Mouse (Mus musculus) lung, adult 2 months (tissue): ENCODE measurements at regions not wholly inside any gene's neighbourhood (a gene's known extent, or its start where the extent isn't known, plus 50 kb on each side); places are given as distances from the start of the nearest gene placed in this dataset.

Experiments
- CTCF ChIP-seq: fragments of 200-500 bp; IDR thresholded peaks from 2 replicates; pipeline ENCODE4 v1.5.1; 2011; ENCODE audit warnings: mild to moderate bottlenecking, low read length, control low read depth; ENCODE audit not compliant: insufficient read depth
- POLR2A ChIP-seq: fragments of 200-500 bp; IDR thresholded peaks from 2 replicates; pipeline ENCODE4 v1.6.1; 2011; ENCODE audit warnings: low read depth, mild to moderate bottlenecking, control low read depth, low read length, borderline replicate concordance; ENCODE audit errors: extremely low read depth

DNA sequence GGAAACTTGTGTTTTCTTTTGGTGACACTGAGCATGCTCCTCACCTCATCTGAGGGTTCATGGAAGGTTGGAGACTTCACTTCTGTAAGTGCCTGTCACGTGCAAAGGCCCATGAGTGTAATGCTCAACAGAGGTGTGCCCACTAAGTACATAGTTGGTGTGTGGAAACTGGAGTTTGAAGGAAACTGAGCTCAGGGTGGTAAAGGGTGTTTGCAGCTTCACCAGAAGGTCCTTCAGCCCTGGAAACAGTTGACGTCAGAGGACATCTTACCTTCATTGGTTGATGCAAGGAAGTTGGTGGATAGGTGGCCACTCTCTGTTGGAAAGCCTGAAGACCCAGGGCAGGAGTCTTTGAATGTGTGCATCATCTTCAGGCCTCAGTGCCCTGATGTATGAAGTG, 83.0 kb upstream of the Irx3 start:
- no peak for TF ChIP-seq POLR2A
- TF ChIP-seq CTCF: no peak
